Comparison of ENCODE assay signal across 9 mouse cellular contexts in the genomic region with DNA sequence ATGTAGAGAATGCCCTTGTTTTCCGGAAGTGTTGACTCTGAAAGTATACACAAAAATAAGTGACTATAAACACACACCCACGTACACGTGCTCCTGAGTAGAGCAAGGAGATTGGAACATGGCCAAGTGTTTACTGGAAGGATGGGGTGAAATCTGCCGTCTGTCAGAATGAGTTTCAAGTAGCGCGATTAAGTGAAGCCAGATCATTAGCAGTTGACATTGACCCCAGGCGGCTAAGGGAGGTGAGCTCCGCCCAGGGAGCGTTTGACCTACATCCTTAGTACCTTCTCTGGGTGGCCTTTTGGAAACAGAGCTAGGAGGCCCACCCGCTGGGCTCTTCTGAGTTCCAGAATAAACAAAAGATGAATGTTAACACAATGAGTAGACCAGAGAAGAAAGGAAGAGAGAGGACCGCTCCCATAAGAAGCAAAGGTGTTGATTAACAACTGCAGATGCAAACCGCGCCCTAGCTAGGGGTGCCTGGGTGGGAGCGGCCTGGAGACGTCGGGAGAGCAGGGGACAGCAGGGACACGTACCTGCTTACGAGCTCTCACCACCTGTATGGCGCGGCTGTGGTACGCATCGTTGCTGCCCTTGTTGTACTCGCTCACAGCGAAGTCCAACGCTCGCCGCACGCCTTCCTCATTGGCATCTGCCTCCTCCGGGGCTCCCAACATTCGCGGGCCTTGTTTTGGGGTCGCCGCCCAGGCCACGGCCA. TPM values are rescaled to one million over a fixed set of nuclear protein-coding genes. Genes with fewer than 3 reads are reported as not detected.
A peak's percentile ranks its signal among the peaks of the same experiment; 100 is the strongest.
DNase-seq lines count a peak whose midpoint lies in the region; ATAC-seq and TF ChIP-seq lines count a peak whose summit lies in the region.
"Had no signal": no experiment of that assay in that cellular context is flagged by ENCODE, and none has a peak within 500 bp of the region (broad histone marks: within the 10 kb centered on the region; RNA-seq: fewer than 3 reads in every experiment).

No protein-coding gene starts in this region.

- peak overlapping the region; percentile 91 for H3K27ac ChIP-seq in limb, embryonic 13.5 days
- peak overlapping the region; percentile 84 for H3K27ac ChIP-seq in midbrain, embryonic 15.5 days

- TF ChIP-seq CTCF in E14TG2a.4 (conservative IDR thresholded peaks at IDR 0.05; ENCODE audit: low read length): no peak

- H3K36me3 ChIP-seq in E14TG2a.4 (ENCODE audit: insufficient read depth, low read length): peaks cover 42% of the 10 kb centered on the region
- H3K36me3 ChIP-seq in limb, embryonic 13.5 days: peaks cover 26% of the 10 kb centered on the region
- peaks cover 13% of the 10 kb centered on the region; the same call in 1 of the 2 replicates for H3K36me3 ChIP-seq in midbrain, embryonic 15.5 days (replicated peaks)

- peak; percentile 70 for ATAC-seq in limb, embryonic 13.5 days (ENCODE audit: low FRiP score, low read depth)
- ATAC-seq in midbrain, embryonic 15.5 days (replicated peaks): peak; percentile 89

- no peaks in the 10 kb centered on the region for H3K27me3 ChIP-seq in E14TG2a.4 (ENCODE audit: insufficient read depth, low read length)
- H3K27me3 ChIP-seq in limb, embryonic 13.5 days: no peaks in the 10 kb centered on the region
- no peaks in the 10 kb centered on the region for H3K27me3 ChIP-seq in midbrain, embryonic 15.5 days (replicated peaks)

- peaks cover 68% of the 10 kb centered on the region for H3K4me1 ChIP-seq in E14TG2a.4 (replicated peaks; ENCODE audit: low read depth, low read length)
- H3K4me1 ChIP-seq in limb, embryonic 13.5 days: peaks cover 35% of the 10 kb centered on the region
- peaks cover 24% of the 10 kb centered on the region for H3K4me1 ChIP-seq in midbrain, embryonic 15.5 days

- peak; percentile 52 for DNase-seq in WW6 (ENCODE audit: low read depth, low spot score)
- peak; percentile 20 for DNase-seq in embryo, embryonic 9.5 days (ENCODE audit: extremely low spot score)
- DNase-seq in heart, postnatal 14 days: peak; percentile 18 to 37
- no peak for DNase-seq in ovary, postnatal 36 days (ENCODE audit: low spot score)
- no peak for DNase-seq in frontal cortex, postnatal 14 days (ENCODE audit: low spot score in 2 of 2)

- intact Hi-C loops in heart, postnatal 14 days (cut with DNase I): loop anchor here (1.0 kb wide), 1 partner anchor 22 kb away; no protein-coding TSS in a partner anchor

- H3K4me3 ChIP-seq in E14TG2a.4 (replicated peaks; ENCODE audit: low read length): peak overlapping the region; percentile 96
- peak overlapping the region; percentile 75 for H3K4me3 ChIP-seq in limb, embryonic 13.5 days
- H3K4me3 ChIP-seq in midbrain, embryonic 15.5 days: peak overlapping the region; percentile 90

- H3K9ac ChIP-seq in limb, embryonic 13.5 days: peak overlapping the region; percentile 85
- peak overlapping the region; percentile 88 for H3K9ac ChIP-seq in midbrain, embryonic 15.5 days

- H3K4me2 ChIP-seq in limb, embryonic 13.5 days (replicated peaks): peak overlapping the region; percentile 89
- H3K4me2 ChIP-seq in midbrain, embryonic 15.5 days: peak overlapping the region; percentile 86

- no peaks in the 10 kb centered on the region for H3K9me3 ChIP-seq in E14TG2a.4 (ENCODE audit: low read length)
- H3K9me3 ChIP-seq in limb, embryonic 13.5 days: no peaks in the 10 kb centered on the region
- no peaks in the 10 kb centered on the region for H3K9me3 ChIP-seq in midbrain, embryonic 15.5 days

- under 1% methylated on average over 34 of the region's 34 CpGs for WGBS in limb, embryonic 13.5 days
- WGBS in midbrain, embryonic 15.5 days: 1% methylated on average over 34 of the region's 34 CpGs

RNA-seq across cellular contexts. Expression of a gene that starts 0.7 kb away (rescaled TPM):
- total RNA-seq in heart, postnatal 14 days (2021): 100 to 1,000 TPM; 853 to 872 TPM
- polyA plus RNA-seq in limb, embryonic 13.5 days (2015; fragmentation: Nextera tagmentation; extraction: Ambion mirVana): 386 and 403 TPM in 2 replicates
- 514 and 563 TPM in 2 replicates for polyA plus RNA-seq in midbrain, embryonic 15.5 days (2015; fragmentation: Nextera tagmentation; extraction: Ambion mirVana)

RNA-seq across cellular contexts. Expression of a gene that starts 9.9 kb away (rescaled TPM):
- total RNA-seq in heart, postnatal 14 days (2021): 1 to 10 TPM in 1 of 2 experiments, under 1 TPM in 1; 0.78 to 1.1 TPM
- polyA plus RNA-seq in limb, embryonic 13.5 days (2015; fragmentation: Nextera tagmentation; extraction: Ambion mirVana): not detected in 2 replicates
- polyA plus RNA-seq in midbrain, embryonic 15.5 days (2015; fragmentation: Nextera tagmentation; extraction: Ambion mirVana): not detected in 2 replicates
- total RNA-seq: left cerebral cortex, postnatal 10 days had no signal

RNA-seq across cellular contexts. Expression of a gene that starts 39.8 kb away (rescaled TPM):
- 1 to 10 TPM; 2.5 to 4.0 TPM for total RNA-seq in heart, postnatal 14 days (2021)
- polyA plus RNA-seq in limb, embryonic 13.5 days (2015; fragmentation: Nextera tagmentation; extraction: Ambion mirVana): not detected in 2 replicates
- polyA plus RNA-seq in midbrain, embryonic 15.5 days (2015; fragmentation: Nextera tagmentation; extraction: Ambion mirVana): not detected in 2 replicates
- total RNA-seq: left cerebral cortex, postnatal 10 days had no signal

RNA-seq across cellular contexts. Expression of a gene that starts 54.9 kb away (rescaled TPM):
- total RNA-seq in heart, postnatal 14 days (2021): not detected
- polyA plus RNA-seq in limb, embryonic 13.5 days (2015; fragmentation: Nextera tagmentation; extraction: Ambion mirVana): not detected in 2 replicates
- not detected in 2 replicates for polyA plus RNA-seq in midbrain, embryonic 15.5 days (2015; fragmentation: Nextera tagmentation; extraction: Ambion mirVana)
- total RNA-seq: left cerebral cortex, postnatal 10 days had no signal

Comparison
In these comparisons a context has a peak if more than half of its experiments do, and no peak if none do; other contexts are left out.
1. DNase-seq: peak in WW6 (single experiment), embryo, embryonic 9.5 days (single experiment) and heart, postnatal 14 days (2 of 2); none in ovary, postnatal 36 days (single experiment) and frontal cortex, postnatal 14 days (0 of 2).
2. Peak in every context shown above with its lines, with median percentiles within 50 percentile points of each other: H3K4me3 ChIP-seq.